Mouse (Mus musculus) megakaryocyte, embryonic 14.5 days (primary cell): Measurements from ENCODE around the gene Foxred2.

ENCODE experiments used
- FLI1 ChIP-seq: IDR thresholded peaks from 2 replicates; pipeline ENCODE4 v1.6.1; 2012; ENCODE audit warnings: low read length, inconsistent platforms, mixed read lengths
- GATA1 ChIP-seq: IDR thresholded peaks from 3 replicates; pipeline ENCODE4 v1.6.1; 2012; ENCODE audit warnings: mixed read lengths, low read length, inconsistent platforms, borderline replicate concordance

- TF ChIP-seq GATA1 = no peak
- TF ChIP-seq FLI1 = no peak
Measured at GRCm38 (mm10) chr15:77913054-77913453, 43.5 kb downstream of the Foxred2 start.
